Mouse (Mus musculus) Patski (cell line): ENCODE measurements around the gene Pigb. TPM values are rescaled to one million over a fixed set of nuclear protein-coding genes. Genes with fewer than 3 reads are reported as not detected.

ENCODE experiments used
- ATAC-seq: fragments of 100-300 bp; one replicate; pipeline ENCODE4 v1.8.0; 2021
- CTCF ChIA-PET: fragments of 350-600 bp; sonication (Branson Sonifier 250); formaldehyde crosslinking; loops from one replicate; lab custom pipeline; 2022; ENCODE audit warnings: inconsistent platforms; lab: Charles Lee
- POLR2A ChIA-PET: fragments of 350-600 bp; sonication (Branson Sonifier 250); formaldehyde crosslinking; loops from one replicate; lab custom pipeline; 2022; ENCODE audit warnings: antibody characterized with exemption, inconsistent platforms; lab: Charles Lee
- DNase-seq: peaks from one replicate; pipeline ENCODE4 v3.0.0-alpha.2; 2011; ENCODE audit warnings: low read depth, low spot score
- H3K27me3 ChIP-seq: fragments of 371-371 bp; one replicate; pipeline ENCODE4 v1.5.1; 2021
- CTCF ChIP-seq: fragments of 100-300 bp; IDR thresholded peaks from one replicate; pipeline ENCODE4 v1.5.1; 2021
- in situ Hi-C: fragments of 300-500 bp; cut with MboI; formaldehyde crosslinking; loops from 3 replicates; pipeline ENCODE4 v1.11.1; 2018; ENCODE audit warnings: low pct_unique_long_range_greater_than_20kb, mixed read lengths
- polyA plus RNA-seq: library from polyadenylated mRNA; unstranded; gene quantifications from one replicate; pipeline ENCODE4 v1.2.3, GENCODE M21; 2021

The Pigb gene
- polyA plus RNA-seq, 1 experiment from 2014 or later, result 23.3 TPM

GRCm38 (mm10) chr9:73070971-73071659, 30.9 kb upstream of the Pigb start:
- peak; percentile 35 for TF ChIP-seq CTCF
- DNase-seq (no peak), ATAC-seq (no peak)
- CTCF ChIA-PET, result interaction anchor here (0.9 kb wide), 1 partner anchor 27 kb away, joined by 3 read pairs; the partner anchor contains the start of gene Rab27a
- in situ Hi-C loops, result no loop called here
- no peaks in the 10 kb centered on the region for H3K27me3 ChIP-seq
- POLR2A ChIA-PET, result no interaction called here

- POLR2A ChIA-PET, result no interaction called here
- DNase-seq, result no peak
- in situ Hi-C loops, result no loop called here
- no peak for TF ChIP-seq CTCF
- no peak for ATAC-seq
- CTCF ChIA-PET, result no interaction called here
- H3K27me3 ChIP-seq, result no peaks in the 10 kb centered on the region
Measured at GRCm38 (mm10) chr9:73068688-73069087, 28.5 kb upstream of the Pigb start.

- DNase-seq (no peak), ATAC-seq (no peak)
- in situ Hi-C loops, result no loop called here
- TF ChIP-seq CTCF, result no peak
- POLR2A ChIA-PET, result no interaction called here
- H3K27me3 ChIP-seq, result no peaks in the 10 kb centered on the region
- CTCF ChIA-PET, result no interaction called here
Measured at GRCm38 (mm10) chr9:73068230-73068679, 28.1 kb upstream of the Pigb start.

GRCm38 (mm10) chr9:73067086-73067485, 26.9 kb upstream of the Pigb start:
- in situ Hi-C loops, result no loop called here
- DNase-seq, result no peak
- POLR2A ChIA-PET, result no interaction called here

GRCm38 (mm10) chr9:73063621-73064290, 23.6 kb upstream of the Pigb start:
- no peaks in the 10 kb centered on the region for H3K27me3 ChIP-seq
- POLR2A ChIA-PET, result no interaction called here
- in situ Hi-C loops, result no loop called here
- DNase-seq (no peak), ATAC-seq (no peak)
- no peak for TF ChIP-seq CTCF
- CTCF ChIA-PET, result no interaction called here

More at GRCm38 (mm10) chr9:73067086-73067485, 26.9 kb upstream of the Pigb start:
- ATAC-seq, result no peak
- H3K27me3 ChIP-seq, result no peaks in the 10 kb centered on the region
- no peak for TF ChIP-seq CTCF
- CTCF ChIA-PET, result interaction anchor here (1.1 kb wide), 1 partner anchor 16 kb away, joined by 3 read pairs; no protein-coding TSS in a partner anchor

- ATAC-seq (no peak), DNase-seq (no peak)
- no peak for TF ChIP-seq CTCF
- CTCF ChIA-PET, result no interaction called here
- no peaks in the 10 kb centered on the region for H3K27me3 ChIP-seq
- POLR2A ChIA-PET, result no interaction called here
- in situ Hi-C loops, result no loop called here
Measured at GRCm38 (mm10) chr9:73059224-73059623, 19.0 kb upstream of the Pigb start.

- POLR2A ChIA-PET, result no interaction called here
- CTCF ChIA-PET, result interaction anchor here (1.6 kb wide), 1 partner anchor 10 kb away, joined by 4 read pairs; no protein-coding TSS in a partner anchor
- TF ChIP-seq CTCF, result no peak
- ATAC-seq (no peak), DNase-seq (no peak)
- in situ Hi-C loops, result no loop called here
- no peaks in the 10 kb centered on the region for H3K27me3 ChIP-seq
Measured at GRCm38 (mm10) chr9:73055441-73055911, 15.3 kb upstream of the Pigb start.

- DNase-seq, result no peak
- POLR2A ChIA-PET, result no interaction called here
- CTCF ChIA-PET, result no interaction called here
Measured at GRCm38 (mm10) chr9:73050606-73051005, 10.4 kb upstream of the Pigb start.

GRCm38 (mm10) chr9:73049833-73050232, 9.7 kb upstream of the Pigb start:
- in situ Hi-C loops, result no loop called here
- ATAC-seq (no peak), DNase-seq (no peak)
- no peaks in the 10 kb centered on the region for H3K27me3 ChIP-seq
- CTCF ChIA-PET, result no interaction called here
- no peak for TF ChIP-seq CTCF
- POLR2A ChIA-PET, result no interaction called here

More at GRCm38 (mm10) chr9:73050606-73051005, 10.4 kb upstream of the Pigb start:
- TF ChIP-seq CTCF, result no peak
- no peak for ATAC-seq
- in situ Hi-C loops, result no loop called here
- H3K27me3 ChIP-seq, result no peaks in the 10 kb centered on the region

GRCm38 (mm10) chr9:73048927-73049326, 8.7 kb upstream of the Pigb start:
- DNase-seq (no peak), ATAC-seq (no peak)
- no peaks in the 10 kb centered on the region for H3K27me3 ChIP-seq
- no peak for TF ChIP-seq CTCF
- CTCF ChIA-PET, result no interaction called here
- POLR2A ChIA-PET, result no interaction called here
- in situ Hi-C loops, result no loop called here

GRCm38 (mm10) chr9:73047906-73048305, 7.7 kb upstream of the Pigb start:
- in situ Hi-C loops, result no loop called here
- POLR2A ChIA-PET, result no interaction called here
- DNase-seq (no peak), ATAC-seq (no peak)
- CTCF ChIA-PET, result no interaction called here
- H3K27me3 ChIP-seq, result no peaks in the 10 kb centered on the region
- TF ChIP-seq CTCF, result no peak
